ENCODE assay signal across 9 mouse cellular contexts in the genomic region with DNA sequence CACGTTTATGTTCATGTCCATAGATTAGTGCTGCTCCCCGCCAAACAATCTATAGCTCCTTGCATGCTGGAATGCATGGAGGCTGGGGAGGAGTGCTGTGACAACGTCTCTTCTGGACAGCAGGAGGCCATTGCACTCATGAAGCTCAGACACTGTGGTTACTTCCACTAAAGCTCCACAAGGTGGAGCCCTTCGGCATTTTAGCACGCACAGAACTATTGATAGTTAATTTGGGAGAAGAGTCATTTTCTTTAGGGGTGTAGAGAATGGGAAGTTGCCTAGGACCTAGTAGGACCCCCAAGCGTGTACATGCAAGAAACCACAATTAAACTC. TPM values are rescaled to one million over a fixed set of nuclear protein-coding genes. Genes with fewer than 3 reads are reported as not detected.
DNase-seq lines count a peak whose midpoint lies in the region; ATAC-seq lines count a peak whose summit lies in the region.
"Had no signal": no experiment of that assay in that cellular context is flagged by ENCODE, and none has a peak within 500 bp of the region (broad histone marks: within the 10 kb centered on the region; RNA-seq: fewer than 3 reads in every experiment).

No protein-coding gene starts in this region.

- no peak overlapping the region for H3K27ac ChIP-seq in hindbrain, embryonic 13.5 days
- H3K27ac ChIP-seq in limb, embryonic 13.5 days: no peak overlapping the region
- H3K27ac ChIP-seq in neural tube, embryonic 13.5 days (replicated peaks): no peak overlapping the region
- H3K27ac ChIP-seq: stomach, embryonic 15.5 days had no signal

- 0 out of 2 replicates have a peak overlapping the region, but pooled peaks have one; percentile 19 for H3K9ac ChIP-seq in hindbrain, embryonic 13.5 days
- H3K9ac ChIP-seq in limb, embryonic 13.5 days: no peak overlapping the region
- H3K9ac ChIP-seq in neural tube, embryonic 13.5 days: no peak overlapping the region; the same call in 1 of the 2 replicates
- H3K9ac ChIP-seq: stomach, embryonic 15.5 days had no signal

- peaks cover 8% of the 10 kb centered on the region for H3K27me3 ChIP-seq in hindbrain, embryonic 13.5 days
- H3K27me3 ChIP-seq in limb, embryonic 13.5 days: peaks cover 38% of the 10 kb centered on the region; the same call in 1 of the 2 replicates
- peaks cover 4% of the 10 kb centered on the region for H3K27me3 ChIP-seq in neural tube, embryonic 13.5 days
- H3K27me3 ChIP-seq: stomach, embryonic 15.5 days had no signal

- H3K4me2 ChIP-seq in hindbrain, embryonic 13.5 days: peak overlapping the region; percentile 22
- 0 out of 2 replicates have a peak overlapping the region, but pooled peaks have one; percentile 7 for H3K4me2 ChIP-seq in limb, embryonic 13.5 days (replicated peaks)
- H3K4me2 ChIP-seq in neural tube, embryonic 13.5 days: peak overlapping the region; percentile 33
- H3K4me2 ChIP-seq: stomach, embryonic 15.5 days had no signal

- no peaks in the 10 kb centered on the region for H3K9me3 ChIP-seq in hindbrain, embryonic 13.5 days
- no peaks in the 10 kb centered on the region for H3K9me3 ChIP-seq in limb, embryonic 13.5 days
- H3K9me3 ChIP-seq in neural tube, embryonic 13.5 days: no peaks in the 10 kb centered on the region
- H3K9me3 ChIP-seq: stomach, embryonic 15.5 days had no signal

- no peak overlapping the region for H3K4me3 ChIP-seq in hindbrain, embryonic 13.5 days
- no peak overlapping the region; the same call in 1 of the 2 replicates for H3K4me3 ChIP-seq in limb, embryonic 13.5 days
- H3K4me3 ChIP-seq in neural tube, embryonic 13.5 days: peak overlapping the region; percentile 1; the same call in 1 of the 2 replicates
- H3K4me3 ChIP-seq: stomach, embryonic 15.5 days had no signal

- ATAC-seq in erythroblast, adult 5-6 weeks (replicated peaks; ENCODE audit: low FRiP score, poor library complexity, severe bottlenecking): peak; percentile 64
- ATAC-seq in hindbrain, embryonic 13.5 days (ENCODE audit: low FRiP score): peak; percentile 80
- no peak for ATAC-seq in limb, embryonic 13.5 days (ENCODE audit: low FRiP score, low read depth)
- ATAC-seq in neural tube, embryonic 13.5 days (ENCODE audit: low read depth): peak; percentile 77; the same call in 1 of the 2 replicates

- peak; percentile 34 for DNase-seq in right cerebral cortex, adult 18-20 months
- no peak for DNase-seq in right cerebral cortex, postnatal 36 days (ENCODE audit: low spot score in 2 of 2)
- DNase-seq in adipocyte (ENCODE audit: low spot score): peak; percentile 83
- no peak for DNase-seq in urinary bladder, postnatal 25 days (ENCODE audit: low spot score)

- H3K4me1 ChIP-seq in hindbrain, embryonic 13.5 days (replicated peaks): 0 out of 2 replicates have a peak, but pooled peaks cover 4% of the 10 kb centered on the region
- H3K4me1 ChIP-seq in limb, embryonic 13.5 days: no peaks in the 10 kb centered on the region
- peaks cover 7% of the 10 kb centered on the region for H3K4me1 ChIP-seq in neural tube, embryonic 13.5 days (replicated peaks)
- H3K4me1 ChIP-seq: stomach, embryonic 15.5 days had no signal

- WGBS in hindbrain, embryonic 13.5 days: 1% methylated on average over 6 of the region's 6 CpGs
- 2% methylated on average over 6 of the region's 6 CpGs for WGBS in limb, embryonic 13.5 days
- 2% methylated on average over 6 of the region's 6 CpGs for WGBS in neural tube, embryonic 13.5 days

- H3K36me3 ChIP-seq in hindbrain, embryonic 13.5 days: no peaks in the 10 kb centered on the region
- H3K36me3 ChIP-seq in limb, embryonic 13.5 days: no peaks in the 10 kb centered on the region
- H3K36me3 ChIP-seq in neural tube, embryonic 13.5 days: no peaks in the 10 kb centered on the region
- H3K36me3 ChIP-seq: stomach, embryonic 15.5 days had no signal

RNA-seq across cellular contexts. Expression of gene Stambp, which starts 10.4 kb away (rescaled TPM):
- total RNA-seq in erythroblast, adult 5-6 weeks (2015; ENCODE audit: low replicate concordance): 9.8 and 17.7 TPM in 2 replicates
- 2.5 and 4.3 TPM in 2 replicates for total RNA-seq in erythroblast, adult 5-6 weeks (2017; ENCODE audit: low replicate concordance)
- 50.1 and 51.4 TPM in 2 replicates for polyA plus RNA-seq in hindbrain, embryonic 13.5 days (2015; fragmentation: Nextera tagmentation; extraction: Ambion mirVana)
- polyA plus RNA-seq in limb, embryonic 13.5 days (2015; fragmentation: Nextera tagmentation; extraction: Ambion mirVana): 24.4 and 24.8 TPM in 2 replicates
- 46.4 and 49.3 TPM in 2 replicates for polyA plus RNA-seq in neural tube, embryonic 13.5 days (2015; fragmentation: Nextera tagmentation; extraction: Ambion mirVana)

RNA-seq across cellular contexts. Expression of gene Actg2, which starts 46.8 kb away (rescaled TPM):
- not detected in 2 replicates for total RNA-seq in erythroblast, adult 5-6 weeks (2015; ENCODE audit: low replicate concordance)
- not detected in 2 replicates for total RNA-seq in erythroblast, adult 5-6 weeks (2017; ENCODE audit: low replicate concordance)
- polyA plus RNA-seq in hindbrain, embryonic 13.5 days (2015; fragmentation: Nextera tagmentation; extraction: Ambion mirVana): 2.0 and 2.8 TPM in 2 replicates
- polyA plus RNA-seq in limb, embryonic 13.5 days (2015; fragmentation: Nextera tagmentation; extraction: Ambion mirVana): 2.9 and 3.4 TPM in 2 replicates
- 1.9 and 2.0 TPM in 2 replicates for polyA plus RNA-seq in neural tube, embryonic 13.5 days (2015; fragmentation: Nextera tagmentation; extraction: Ambion mirVana)

Comparison
In these comparisons a context has a peak if more than half of its experiments do, and no peak if none do; other contexts are left out.
1. DNase-seq: peak in right cerebral cortex, adult 18-20 months (single experiment) and adipocyte (single experiment); none in right cerebral cortex, postnatal 36 days (0 of 2) and urinary bladder, postnatal 25 days (single experiment).
2. Peak in every context shown above with its lines, with median percentiles within 50 percentile points of each other: H3K4me2 ChIP-seq.